Mouse (Mus musculus) macrophage (primary cell): ENCODE results near the gene Klf3. TPM values are rescaled to one million over a fixed set of nuclear protein-coding genes. Genes with fewer than 3 reads are reported as not detected.

Experiments used
- H3K27ac ChIP-seq: fragments of 350-480 bp; formaldehyde crosslinking; 2 replicates; pipeline ENCODE4 v1.9.0; 2021
- H3K36me3 ChIP-seq: fragments of 350-480 bp; formaldehyde crosslinking; 2 replicates; pipeline ENCODE4 v1.9.0; 2021; ENCODE audit errors: inconsistent target
- H3K4me3 ChIP-seq: fragments of 350-480 bp; formaldehyde crosslinking; 2 replicates; pipeline ENCODE4 v1.9.0; 2021; ENCODE audit errors: inconsistent target
- H3K79me2 ChIP-seq: fragments of 350-480 bp; formaldehyde crosslinking; 2 replicates; pipeline ENCODE4 v1.9.0; 2021; ENCODE audit errors: inconsistent target
- WGBS: methylation state at CpG from one replicate; pipeline ENCODE4 v1.1.7; 2026; ENCODE audit warnings: inconsistent platforms; ENCODE audit not compliant: missing documents; 5-methylcytosine and 5-hydroxymethylcytosine counted together
- polyA plus RNA-seq: library from polyadenylated mRNA; stranded (reverse); fragments of 250-400 nt; gene quantifications from 3 replicates; pipeline ENCODE4 v1.2.4, GENCODE M21; 2018; ENCODE audit warnings: inconsistent platforms

Klf3 gene
- polyA plus RNA-seq, 1 experiment from 2014 or later = 50.9 TPM

GRCm38 (mm10) chr5:64805131-64805872 lies 2.1 kb downstream of the Klf3 start:
- Histone ChIP-seq H3K36me3 (peaks cover 8% of the 10 kb centered on the region; the same call in 1 of the 2 replicates), H3K27ac (peak overlapping the region; percentile 72), H3K79me2 (peaks cover 66% of the 10 kb centered on the region), H3K4me3 (peak overlapping the region; percentile 72)
- WGBS = 44% methylated on average over 7 of the region's 7 CpGs

DNA sequence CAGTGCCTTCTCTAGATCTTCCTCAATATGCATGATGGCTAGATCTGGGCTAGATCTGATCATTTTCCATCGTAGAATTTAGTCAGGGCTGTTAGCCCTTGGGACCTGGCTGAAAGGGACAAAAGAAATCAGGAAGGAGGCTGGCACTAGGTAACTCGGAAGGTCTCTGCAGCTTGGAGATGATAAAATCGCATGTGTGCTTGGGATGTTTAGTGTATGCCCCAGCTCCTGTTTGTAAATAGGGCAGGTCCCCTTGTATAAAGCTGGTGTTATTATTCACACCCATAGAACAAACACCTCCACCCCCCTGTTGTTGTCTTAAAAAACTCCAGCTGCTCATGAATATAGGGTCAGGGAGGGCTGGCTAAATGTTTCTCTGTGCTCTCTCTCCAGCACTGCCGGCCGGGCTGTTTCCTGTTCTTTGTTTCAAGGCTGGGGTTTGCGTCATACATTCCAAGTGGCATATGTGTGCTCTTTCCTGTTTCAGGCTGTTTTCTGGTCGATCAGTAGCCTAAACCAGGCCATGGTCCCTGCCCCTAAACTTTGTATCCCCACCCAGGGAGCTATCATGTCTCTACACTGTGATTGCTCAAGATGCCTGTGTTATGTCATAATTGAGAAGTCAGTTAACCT lies 2.8 kb downstream of the Klf3 start:
- Histone ChIP-seq H3K36me3 (peaks cover 8% of the 10 kb centered on the region; the same call in 1 of the 2 replicates), H3K79me2 (peaks cover 73% of the 10 kb centered on the region), H3K4me3 (peak overlapping the region; percentile 72), H3K27ac (peak overlapping the region; percentile 72)
- WGBS = 2% methylated on average over 7 of the region's 7 CpGs

DNA sequence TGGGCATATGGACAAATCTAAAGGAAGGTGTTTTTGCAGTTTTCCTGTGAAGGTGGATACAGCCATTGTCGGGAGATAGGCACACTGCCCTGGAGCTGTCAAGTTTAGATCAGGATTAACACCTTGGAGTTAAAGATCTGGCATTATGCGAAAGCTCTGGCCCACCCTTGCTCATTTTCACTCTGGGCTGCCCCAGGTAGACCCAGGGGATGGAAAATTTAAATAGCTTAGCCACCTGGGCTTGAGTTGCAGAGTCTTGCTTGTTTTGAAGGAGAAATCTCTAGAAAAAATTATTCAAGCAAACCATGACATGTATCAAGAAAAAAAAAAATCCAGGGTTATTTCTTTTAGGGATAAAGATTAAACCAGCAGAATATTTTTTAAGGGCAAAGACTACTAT lies 3.4 kb downstream of the Klf3 start:
- 45% methylated on average over 2 of the region's 2 CpGs for WGBS

GRCm38 (mm10) chr5:64807159-64807558 lies 4.0 kb downstream of the Klf3 start:
- Histone ChIP-seq H3K27ac (no peak overlapping the region), H3K79me2 (peaks cover 83% of the 10 kb centered on the region), H3K36me3 (peaks cover 8% of the 10 kb centered on the region; the same call in 1 of the 2 replicates), H3K4me3 (no peak overlapping the region)
- 67% methylated on average over 3 of the region's 3 CpGs for WGBS

More for the DNA sequence above, 3.4 kb downstream of the Klf3 start:
- peaks cover 79% of the 10 kb centered on the region for H3K79me2 ChIP-seq
- H3K4me3 ChIP-seq = no peak overlapping the region
- H3K36me3 ChIP-seq = peaks cover 8% of the 10 kb centered on the region; the same call in 1 of the 2 replicates
- H3K27ac ChIP-seq = peak overlapping the region; percentile 72

- Histone ChIP-seq H3K36me3 (peaks cover 8% of the 10 kb centered on the region; the same call in 1 of the 2 replicates), H3K4me3 (no peak overlapping the region), H3K27ac (no peak overlapping the region), H3K79me2 (peaks cover 83% of the 10 kb centered on the region)
- 62% methylated on average over 4 of the region's 4 CpGs for WGBS
Observed at GRCm38 (mm10) chr5:64807603-64808002, 4.4 kb downstream of the Klf3 start.

DNA sequence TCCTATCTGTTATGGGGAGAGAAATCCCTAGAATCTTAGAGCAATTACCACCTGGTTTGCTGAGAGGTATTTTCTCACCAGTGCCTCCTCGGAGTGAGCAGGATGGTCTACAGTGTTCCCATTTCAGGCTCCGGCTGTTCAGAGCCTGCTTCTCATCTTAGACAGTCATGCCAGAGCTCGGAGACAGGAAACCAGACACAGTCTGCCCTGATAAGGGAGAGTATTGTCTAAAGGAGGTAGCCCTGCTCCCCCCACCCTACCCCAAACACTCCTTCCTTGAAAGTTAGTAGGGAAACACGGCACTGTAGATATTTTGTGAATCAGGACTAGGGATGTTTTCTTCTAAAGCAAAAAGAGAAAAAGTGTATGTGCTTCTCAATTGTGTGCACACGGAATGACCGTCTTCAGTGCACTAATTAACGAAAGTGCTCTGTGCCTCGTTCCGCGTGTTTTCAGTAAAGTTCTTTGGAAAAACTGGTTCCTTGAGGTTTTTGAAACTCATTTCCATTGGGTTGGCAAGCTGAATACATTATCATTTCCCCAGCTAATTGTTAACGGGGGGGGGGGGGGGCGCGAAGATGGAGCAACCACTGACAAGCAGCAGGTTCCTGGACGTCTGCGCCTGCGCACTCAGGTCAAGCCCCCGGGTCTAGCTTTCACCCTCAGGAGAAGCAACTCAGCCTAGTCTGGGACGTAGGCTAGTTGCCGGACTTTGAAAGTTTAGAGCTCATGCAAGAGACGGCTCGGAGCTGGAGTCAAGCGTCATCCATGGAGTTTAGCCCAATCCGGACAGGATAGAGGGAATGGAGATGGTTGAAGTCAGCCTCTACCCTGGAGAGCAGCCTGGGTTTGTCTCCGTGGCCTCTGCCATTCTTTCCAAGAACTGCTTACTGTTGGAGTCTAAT lies 5.2 kb downstream of the Klf3 start:
- 74% methylated on average over 22 of the region's 24 CpGs for WGBS
- no peak overlapping the region for H3K4me3 ChIP-seq
- H3K27ac ChIP-seq = no peak overlapping the region
- peaks cover 88% of the 10 kb centered on the region for H3K79me2 ChIP-seq
- H3K36me3 ChIP-seq = peaks cover 8% of the 10 kb centered on the region; the same call in 1 of the 2 replicates

DNA sequence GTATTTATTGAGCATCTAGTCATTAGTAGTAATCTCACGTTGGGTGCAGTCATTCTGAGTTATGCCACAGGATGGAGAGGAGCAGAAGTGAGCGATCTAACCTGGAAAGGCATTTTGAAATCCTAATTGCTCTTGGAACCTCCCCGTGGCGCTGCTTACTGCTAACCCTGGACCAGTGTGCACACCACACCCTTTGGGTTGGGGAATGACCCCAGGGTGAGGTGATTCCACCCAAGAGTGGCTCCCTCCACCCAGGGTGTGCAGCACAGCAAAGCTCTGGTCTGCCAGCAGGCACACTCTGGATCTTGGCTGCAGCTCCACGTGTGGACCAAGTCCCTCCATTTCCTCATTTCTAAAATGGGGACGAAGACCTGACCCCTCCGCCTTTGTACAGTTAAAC lies 6.1 kb downstream of the Klf3 start:
- no peak overlapping the region for H3K4me3 ChIP-seq
- peaks cover 91% of the 10 kb centered on the region for H3K79me2 ChIP-seq
- peaks cover 12% of the 10 kb centered on the region; the same call in 1 of the 2 replicates for H3K36me3 ChIP-seq
- no peak overlapping the region for H3K27ac ChIP-seq
- WGBS = 46% methylated on average over 7 of the region's 7 CpGs

DNA sequence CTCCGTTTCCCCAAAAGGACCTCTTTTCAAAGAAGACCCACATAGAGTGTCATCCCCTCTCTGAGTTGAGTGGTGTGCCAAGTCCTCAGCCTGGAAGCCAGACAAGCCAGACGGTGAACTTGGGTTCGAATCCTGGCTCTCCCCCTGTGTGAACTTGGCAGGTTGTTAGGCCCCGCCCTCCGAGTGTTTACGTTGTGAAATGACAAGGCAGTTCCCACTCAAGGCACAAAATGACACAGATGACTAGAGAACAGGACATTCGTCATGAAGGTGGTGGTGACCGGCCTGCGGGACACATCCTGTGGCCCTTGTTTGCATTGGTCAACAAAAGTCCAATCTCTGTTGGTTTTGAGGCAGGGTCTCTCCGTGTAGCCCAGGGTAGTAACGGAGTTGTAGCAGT lies 6.7 kb downstream of the Klf3 start:
- Histone ChIP-seq H3K79me2 (peaks cover 91% of the 10 kb centered on the region), H3K4me3 (no peak overlapping the region), H3K27ac (no peak overlapping the region), H3K36me3 (peaks cover 12% of the 10 kb centered on the region; the same call in 1 of the 2 replicates)
- WGBS = 80% methylated on average over 10 of the region's 11 CpGs

DNA sequence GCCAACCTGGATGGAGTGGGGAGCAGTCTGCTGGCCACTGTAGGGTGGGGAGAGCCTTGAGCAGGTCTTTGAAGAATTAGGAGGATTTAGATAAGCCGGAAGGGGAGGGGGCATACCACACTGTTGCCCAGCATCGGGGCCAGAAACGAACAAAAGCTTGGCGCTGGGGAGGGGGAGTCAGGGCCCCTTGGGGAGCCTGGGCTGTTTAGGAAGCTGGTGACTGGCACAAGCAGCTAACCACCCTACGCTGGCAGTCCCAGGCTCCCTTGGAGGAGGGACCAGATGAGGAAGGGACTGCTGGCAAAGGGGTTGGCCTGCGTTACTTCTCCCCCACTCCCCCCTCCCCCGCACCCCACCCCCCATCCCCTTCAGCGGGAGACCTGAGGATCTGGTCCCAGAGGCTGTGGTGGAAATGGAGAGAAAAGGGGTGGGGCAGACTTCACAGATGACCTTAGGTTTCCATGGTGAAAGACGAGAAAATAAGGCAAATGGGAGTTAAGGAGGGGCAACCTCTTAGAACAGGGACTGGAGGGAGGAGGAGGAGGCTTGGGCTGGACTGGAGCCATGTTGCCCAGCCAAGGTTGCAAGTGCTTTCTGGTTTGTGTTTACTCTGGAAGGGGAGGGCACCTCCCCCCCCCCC lies 7.8 kb downstream of the Klf3 start:
- Histone ChIP-seq H3K27ac (peak overlapping the region; percentile 94), H3K4me3 (no peak overlapping the region), H3K79me2 (peaks cover 91% of the 10 kb centered on the region), H3K36me3 (peaks cover 12% of the 10 kb centered on the region; the same call in 1 of the 2 replicates)
- 24% methylated on average over 6 of the region's 9 CpGs for WGBS

DNA sequence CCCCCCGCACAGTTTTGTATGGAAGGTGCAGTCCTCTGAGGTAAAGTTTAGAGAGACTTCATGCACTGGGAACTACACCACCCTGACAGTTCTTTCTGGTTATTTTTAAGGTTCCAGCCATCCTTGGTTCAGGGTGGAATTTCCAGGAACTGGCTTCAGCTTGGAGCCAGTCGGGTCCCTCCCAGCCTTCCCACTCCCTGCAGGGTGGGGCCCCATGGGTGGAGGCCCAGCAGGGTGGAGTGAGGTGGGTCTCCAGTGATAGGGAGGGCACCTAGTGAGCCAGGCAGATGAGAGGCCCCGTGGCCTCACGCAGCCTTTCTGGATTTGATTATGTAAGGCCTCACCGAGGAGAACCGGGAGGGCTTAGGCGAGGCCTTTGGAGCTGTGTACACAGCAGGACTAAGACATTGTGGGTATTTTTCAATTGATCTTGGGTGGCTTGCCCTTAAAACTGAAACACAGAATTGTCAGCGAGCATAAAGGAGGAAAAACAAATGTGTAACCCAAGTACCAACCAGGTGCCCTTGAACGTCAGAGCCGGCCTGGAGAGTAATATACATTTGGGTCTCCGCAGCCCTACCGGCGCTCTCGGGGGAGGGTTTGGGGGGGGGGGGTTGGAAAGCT lies 8.4 kb downstream of the Klf3 start:
- 11% methylated on average over 13 of the region's 14 CpGs for WGBS

DNA sequence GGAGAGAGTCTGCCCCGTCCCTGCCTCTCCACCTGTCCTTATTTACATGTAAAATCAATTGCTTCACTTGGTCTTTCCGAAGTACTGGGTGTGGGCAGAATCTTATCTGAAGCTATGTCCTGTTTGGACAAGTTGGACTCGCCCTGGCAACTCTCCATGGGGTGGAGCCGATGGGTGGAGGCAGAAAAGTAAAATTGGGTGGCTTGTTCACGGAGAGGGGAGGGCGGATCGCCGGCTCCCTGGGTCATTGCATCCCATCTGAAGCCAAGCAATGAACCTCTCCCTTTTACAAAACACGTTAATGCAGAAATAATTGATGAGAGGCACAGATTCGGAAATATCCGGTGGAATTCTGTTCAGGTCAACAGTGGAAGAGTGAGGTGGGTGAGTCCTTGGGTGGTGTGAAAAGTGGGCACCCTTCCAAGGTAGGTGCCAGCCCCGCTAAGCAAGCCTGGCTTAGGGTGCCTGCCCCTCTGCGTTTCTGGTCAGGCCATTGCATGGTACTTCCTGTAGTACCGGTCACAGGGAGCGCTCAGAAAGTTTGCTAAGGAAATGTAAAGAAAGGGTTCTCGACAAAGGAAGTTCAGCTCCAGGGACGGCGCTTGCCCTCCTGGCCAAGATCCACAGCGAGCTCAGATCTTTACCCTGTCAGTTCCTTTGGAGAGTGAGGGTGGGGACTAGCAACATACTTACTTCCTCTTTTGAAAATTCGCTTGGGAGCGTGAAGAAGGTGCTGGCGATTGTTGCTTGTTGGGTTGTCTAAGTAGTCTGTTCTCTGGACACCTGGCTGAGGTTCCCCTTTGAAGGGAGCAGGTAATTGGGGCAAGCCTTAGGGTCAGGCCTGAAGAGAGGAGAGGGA lies 9.2 kb downstream of the Klf3 start:
- WGBS = 3% methylated on average over 22 of the region's 22 CpGs
- peak overlapping the region; percentile 24 for H3K4me3 ChIP-seq
- peaks cover 91% of the 10 kb centered on the region for H3K79me2 ChIP-seq
- H3K36me3 ChIP-seq = peaks cover 20% of the 10 kb centered on the region
- peak overlapping the region; percentile 94 for H3K27ac ChIP-seq

More for the DNA sequence above, 8.4 kb downstream of the Klf3 start:
- H3K4me3 ChIP-seq = peak overlapping the region; percentile 24; the same call in 1 of the 2 replicates
- H3K36me3 ChIP-seq = peaks cover 12% of the 10 kb centered on the region
- peaks cover 91% of the 10 kb centered on the region for H3K79me2 ChIP-seq
- peak overlapping the region; percentile 94 for H3K27ac ChIP-seq

DNA sequence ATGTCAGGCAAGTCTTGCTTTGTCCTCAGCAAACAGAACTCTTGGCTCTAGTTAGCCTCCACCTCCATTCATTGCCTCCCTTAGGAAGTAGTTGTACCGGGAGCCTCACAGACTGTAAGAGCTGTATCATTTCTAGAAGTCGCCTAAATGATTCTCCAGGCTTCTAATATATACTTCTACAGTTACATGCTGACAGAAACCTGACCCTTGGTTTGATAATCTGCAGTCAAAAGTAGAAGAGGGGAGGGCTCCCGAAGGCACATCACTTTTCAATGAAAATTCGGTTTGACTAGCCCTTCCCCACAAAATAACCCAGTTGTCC lies 9.8 kb downstream of the Klf3 start:
- peaks cover 25% of the 10 kb centered on the region for H3K36me3 ChIP-seq

GRCm38 (mm10) chr5:64813361-64813760 lies 10.2 kb downstream of the Klf3 start:
- Histone ChIP-seq H3K36me3 (peaks cover 25% of the 10 kb centered on the region), H3K4me3 (peak overlapping the region; percentile 24; the same call in 1 of the 2 replicates), H3K79me2 (peaks cover 91% of the 10 kb centered on the region), H3K27ac (peak overlapping the region; percentile 94)
- 3% methylated on average over 9 of the region's 9 CpGs for WGBS

More for the DNA sequence above, 9.8 kb downstream of the Klf3 start:
- 6% methylated on average over 4 of the region's 4 CpGs for WGBS
- peaks cover 91% of the 10 kb centered on the region for H3K79me2 ChIP-seq
- H3K4me3 ChIP-seq = peak overlapping the region; percentile 24
- H3K27ac ChIP-seq = peak overlapping the region; percentile 94
